Mouse (Mus musculus) bone marrow, adult 2 months (tissue): Measurements from ENCODE around the gene Phlda2. TPM values are rescaled to one million over a fixed set of nuclear protein-coding genes. Genes with fewer than 3 reads are reported as not detected.

ENCODE experiments used
- H3K27ac ChIP-seq: fragments of 200-500 bp; 2 replicates; pipeline ENCODE4 v1.5.1; 2012; ENCODE audit warnings: low read depth, mild to moderate bottlenecking, control low read depth, inconsistent platforms, low read length; ENCODE audit not compliant: control insufficient read depth, poor library complexity, insufficient read depth
- H3K4me1 ChIP-seq: fragments of 200-500 bp; 2 replicates; pipeline ENCODE4 v1.6.1; 2011; ENCODE audit warnings: low read length; ENCODE audit not compliant: control insufficient read depth, insufficient read depth
- H3K4me3 ChIP-seq: fragments of 200-500 bp; replicated peaks from 2 replicates; pipeline ENCODE3; 2011; ENCODE audit warnings: mild to moderate bottlenecking, low read depth, low read length, control low read depth; ENCODE audit not compliant: control insufficient read depth
- CTCF ChIP-seq: fragments of 200-500 bp; IDR thresholded peaks from 2 replicates; pipeline ENCODE4 v1.5.1; 2011; ENCODE audit warnings: low read length, control low read depth; ENCODE audit not compliant: control insufficient read depth, insufficient read depth
- POLR2A ChIP-seq: fragments of 200-500 bp; IDR thresholded peaks from 2 replicates; pipeline ENCODE4 v1.6.1; 2011; ENCODE audit warnings: low read depth, mild to moderate bottlenecking, control low read depth, low read length, borderline replicate concordance; ENCODE audit not compliant: control insufficient read depth
- WGBS: fragments of 180-500 bp; shearing (Covaris S2); methylation state at CpG from one replicate; pipeline ENCODE4 v1.1.7; 2018; 5-methylcytosine and 5-hydroxymethylcytosine counted together
- polyA plus RNA-seq: library from polyadenylated mRNA; stranded (reverse); fragments of >200 nt; gene quantifications from 2 replicates; pipeline ENCODE4 v1.2.4, GENCODE M21; 2011; ENCODE audit warnings: low replicate concordance; ENCODE audit not compliant: missing spikeins, insufficient read depth, insufficient read length

Phlda2 gene
- polyA plus RNA-seq, 1 experiment: 9.1 TPM

GRCm38 (mm10) chr7:143509566-143509965 is 6.6 kb upstream of the Phlda2 start:
- TF ChIP-seq CTCF (no peak), POLR2A (no peak)
- Histone ChIP-seq H3K4me3 (no peak overlapping the region), H3K4me1 (no peaks in the 10 kb centered on the region), H3K27ac (no peak overlapping the region)
- WGBS: 75% methylated on average over 1 of the region's 1 CpGs

GRCm38 (mm10) chr7:143506675-143507074 is 3.7 kb upstream of the Phlda2 start:
- H3K4me3 ChIP-seq: no peak overlapping the region
- peaks cover 1% of the 10 kb centered on the region; the same call in 1 of the 2 replicates for H3K4me1 ChIP-seq
- TF ChIP-seq POLR2A (no peak), CTCF (peak; percentile 34)
- 32% methylated on average over 7 of the region's 7 CpGs for WGBS
- no peak overlapping the region for H3K27ac ChIP-seq

GRCm38 (mm10) chr7:143506271-143506670 is 3.3 kb upstream of the Phlda2 start:
- TF ChIP-seq POLR2A (no peak), CTCF (no peak)
- WGBS: 68% methylated on average over 7 of the region's 7 CpGs
- Histone ChIP-seq H3K27ac (no peak overlapping the region), H3K4me1 (peaks cover 1% of the 10 kb centered on the region; the same call in 1 of the 2 replicates), H3K4me3 (no peak overlapping the region)

- no peak overlapping the region for H3K27ac ChIP-seq
- H3K4me1 ChIP-seq: peaks cover 1% of the 10 kb centered on the region; the same call in 1 of the 2 replicates
- no peak overlapping the region for H3K4me3 ChIP-seq
- WGBS: 21% methylated on average over 11 of the region's 11 CpGs
- TF ChIP-seq POLR2A (no peak), CTCF (peak; percentile 71)
Observed at GRCm38 (mm10) chr7:143505823-143506222, 2.9 kb upstream of the Phlda2 start.

- Histone ChIP-seq H3K4me1 (peaks cover 1% of the 10 kb centered on the region; the same call in 1 of the 2 replicates), H3K27ac (no peak overlapping the region), H3K4me3 (no peak overlapping the region)
- no peak for TF ChIP-seq POLR2A
- no peak for TF ChIP-seq CTCF
- WGBS: 79% methylated on average over 2 of the region's 2 CpGs
Observed at GRCm38 (mm10) chr7:143505411-143505810, 2.5 kb upstream of the Phlda2 start.

- no peak overlapping the region for H3K27ac ChIP-seq
- WGBS: 83% methylated on average over 6 of the region's 6 CpGs
- H3K4me1 ChIP-seq: peaks cover 1% of the 10 kb centered on the region; the same call in 1 of the 2 replicates
- no peak overlapping the region for H3K4me3 ChIP-seq
- TF ChIP-seq POLR2A: no peak
- TF ChIP-seq CTCF: no peak
Observed at GRCm38 (mm10) chr7:143503926-143504325, 976 bp upstream of the Phlda2 start.

- 1% methylated on average over 55 of the region's 55 CpGs for WGBS
- TF ChIP-seq POLR2A (no peak), CTCF (no peak)
- Histone ChIP-seq H3K4me3 (peak overlapping the region; percentile 29), H3K27ac (no peak overlapping the region), H3K4me1 (peaks cover 1% of the 10 kb centered on the region; the same call in 1 of the 2 replicates)
Observed at GRCm38 (mm10) chr7:143501643-143502417, 1.1 kb downstream of the Phlda2 start.

- TF ChIP-seq CTCF (no peak), POLR2A (no peak)
- WGBS: 45% methylated on average over 2 of the region's 2 CpGs
Observed at GRCm38 (mm10) chr7:143500912-143501311, 2.0 kb downstream of the Phlda2 start.

GRCm38 (mm10) chr7:143498584-143498983 is 4.4 kb downstream of the Phlda2 start:
- no peak overlapping the region for H3K4me3 ChIP-seq
- H3K27ac ChIP-seq: no peak overlapping the region
- TF ChIP-seq POLR2A: no peak
- TF ChIP-seq CTCF: no peak
- H3K4me1 ChIP-seq: peaks cover 1% of the 10 kb centered on the region; the same call in 1 of the 2 replicates
- WGBS: 87% methylated on average over 4 of the region's 4 CpGs

More at GRCm38 (mm10) chr7:143500912-143501311, 2.0 kb downstream of the Phlda2 start:
- H3K27ac ChIP-seq: no peak overlapping the region
- H3K4me3 ChIP-seq: no peak overlapping the region
- H3K4me1 ChIP-seq: peaks cover 1% of the 10 kb centered on the region; the same call in 1 of the 2 replicates
